Mouse (Mus musculus) liver, embryonic 14.5 days (tissue): ENCODE data around the gene Creb3l2.

ENCODE experiments used
- CTCF ChIP-seq: IDR thresholded peaks from 2 replicates; pipeline ENCODE4 v1.5.1; 2016; ENCODE audit warnings: antibody characterized with exemption, low read depth, control low read depth
- EP300 ChIP-seq: IDR thresholded peaks from 2 replicates; pipeline ENCODE4 v1.6.1; 2016; ENCODE audit warnings: antibody characterized with exemption, low read depth

DNA sequence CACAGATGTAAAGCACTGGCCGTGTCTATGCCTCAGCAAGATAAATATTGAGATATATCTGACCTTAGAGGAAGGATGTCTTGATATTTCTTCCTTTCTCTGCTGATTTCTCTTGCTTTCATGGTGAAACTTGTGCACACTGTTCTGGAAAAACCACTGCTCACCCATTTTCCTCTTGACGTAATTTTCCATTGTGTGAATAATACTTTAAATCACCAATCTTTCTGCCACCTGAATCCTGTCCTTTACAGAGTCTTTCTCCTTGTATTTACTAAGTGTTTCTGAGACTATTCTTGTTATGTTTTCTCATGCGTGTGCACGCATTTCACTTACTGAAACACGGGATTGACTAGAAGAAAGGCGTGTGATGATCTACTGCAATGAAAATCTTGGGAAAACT lies 18.7 kb upstream of the Creb3l2 start:
- TF ChIP-seq CTCF (no peak), EP300 (no peak)
